Mouse (Mus musculus) layer of hippocampus, postnatal 25 days (tissue): ENCODE results near the gene Tchh. TPM values are rescaled to one million over a fixed set of nuclear protein-coding genes. Genes with fewer than 3 reads are reported as not detected.
"Not testable (repeated sequence)": the region's sequence is repeated elsewhere in the genome, so short reads cannot be mapped to it uniquely, and the experiment has no call there.

Experiments used
- DNase-seq, 2 experiments: peaks; one replicate each; pipeline ENCODE4 v3.0.0; 2022; ENCODE audit warnings: mixed read lengths in 2 of 2, low spot score in 1 of 2; ENCODE audit errors: extremely low spot score in 1 of 2
- total RNA-seq, 2 experiments: library from RNA; stranded (reverse); gene quantifications; 2 replicates each; pipeline ENCODE4 v1.2.3; 2021

The Tchh gene
- under 1 TPM; 0.81 to 0.92 TPM for total RNA-seq

GRCm38 (mm10) chr3:93442030-93442429, at the start of gene Tchh:
TSS of gene Tchh (plus strand) at chr3:93442330.
- no peak for DNase-seq

GRCm38 (mm10) chr3:93393366-93393765, 48.8 kb upstream of the Tchh start, which contains the start of gene Rptn:
TSS of gene Rptn (plus strand) at chr3:93393699.
- no peak for DNase-seq

- no peak for DNase-seq
These were observed 38.2 kb upstream of the Tchh start for GRCm38 (mm10) chr3:93403936-93404335.

- DNase-seq = peak in 1 of 2 experiments; percentile 26
These were observed 35.1 kb upstream of the Tchh start for GRCm38 (mm10) chr3:93406992-93407391.

GRCm38 (mm10) chr3:93411905-93412304, 30.2 kb upstream of the Tchh start:
- DNase-seq = no peak

GRCm38 (mm10) chr3:93431673-93432072, 10.5 kb upstream of the Tchh start:
- DNase-seq = no peak

GRCm38 (mm10) chr3:93443501-93444101, 1.5 kb downstream of the Tchh start:
- peak; percentile 5 to 18 for DNase-seq

GRCm38 (mm10) chr3:93444343-93445164, 2.4 kb downstream of the Tchh start:
- DNase-seq = peak; percentile 47 to 62

GRCm38 (mm10) chr3:93445165-93445705, 3.1 kb downstream of the Tchh start:
- peak; percentile 6 to 10 for DNase-seq

GRCm38 (mm10) chr3:93446128-93446755, 4.1 kb downstream of the Tchh start:
- DNase-seq = peak; percentile 7 to 9

GRCm38 (mm10) chr3:93446756-93447137, 4.6 kb downstream of the Tchh start:
- DNase-seq = not testable (repeated sequence)

- peak; percentile 47 to 49 for DNase-seq
These were observed 5.2 kb downstream of the Tchh start for GRCm38 (mm10) chr3:93447138-93447841.

GRCm38 (mm10) chr3:93466556-93466955, 24.4 kb downstream of the Tchh start:
- no peak for DNase-seq

- DNase-seq = no peak
These were observed 25.0 kb downstream of the Tchh start for GRCm38 (mm10) chr3:93467130-93467529.

GRCm38 (mm10) chr3:93468561-93468960, 26.4 kb downstream of the Tchh start, which contains the start of gene Tchhl1:
TSS of gene Tchhl1 (plus strand) at chr3:93468754.
- no peak for DNase-seq

GRCm38 (mm10) chr3:93469629-93470028, 27.5 kb downstream of the Tchh start:
- DNase-seq = no peak

GRCm38 (mm10) chr3:93480053-93480452, 37.9 kb downstream of the Tchh start:
- DNase-seq = no peak

- no peak for DNase-seq
These were observed 40.0 kb downstream of the Tchh start for GRCm38 (mm10) chr3:93481982-93482616.

GRCm38 (mm10) chr3:93485611-93486010, 43.5 kb downstream of the Tchh start:
- DNase-seq = no peak

GRCm38 (mm10) chr3:93488541-93488940, 46.4 kb downstream of the Tchh start:
- DNase-seq = no peak
